In genomic region chr9:75495945-75496344, GRCm38 (mm10) we compare ENCODE assay signal across 21 mouse cellular contexts. TPM values are rescaled to one million over a fixed set of nuclear protein-coding genes. Genes with fewer than 3 reads are reported as not detected.
DNase-seq lines count a peak whose midpoint lies in the region; ATAC-seq and TF ChIP-seq lines count a peak whose summit lies in the region.
"Had no signal": no experiment of that assay in that cellular context is flagged by ENCODE, and none has a peak within 500 bp of the region (broad histone marks: within the 10 kb centered on the region; RNA-seq: fewer than 3 reads in every experiment).

No protein-coding gene starts in this region.

- H3K36me3 ChIP-seq in forebrain, embryonic 12.5 days (replicated peaks) = peaks cover 21% of the 10 kb centered on the region
- peaks cover 28% of the 10 kb centered on the region for H3K36me3 ChIP-seq in forebrain, embryonic 13.5 days (ENCODE audit: poor library complexity, severe bottlenecking)
- peaks cover 32% of the 10 kb centered on the region for H3K36me3 ChIP-seq in kidney, embryonic 15.5 days
- peaks cover 18% of the 10 kb centered on the region for H3K36me3 ChIP-seq in neural tube, embryonic 15.5 days
- H3K36me3 ChIP-seq in stomach, postnatal 0 days (ENCODE audit: control insufficient read depth, insufficient read depth, low read length) = peaks cover 15% of the 10 kb centered on the region

- DNase-seq in kidney, adult 9 months = no peak
- DNase-seq in neural tube, embryonic 10.5 days (ENCODE audit: extremely low spot score, low spot score) = peak; percentile 40
- DNase-seq in stomach, postnatal 0 days (ENCODE audit: low spot score) = no peak
- no peak for DNase-seq in right cerebral cortex, postnatal 36 days (ENCODE audit: low spot score in 2 of 2)
- DNase-seq: adrenal gland, adult 8-10 months; cerebellum, adult 11 months; cerebellum, postnatal 36 days; forebrain, postnatal 0 days; heart, postnatal 14 days; kidney, adult 18-20 months; lung, adult 18-20 months; lung, postnatal 36 days; midbrain, embryonic 14.5 days; spleen, adult 18-20 months had no signal

- no peak overlapping the region for H3K4me3 ChIP-seq in forebrain, embryonic 12.5 days (replicated peaks)
- H3K4me3 ChIP-seq in forebrain, embryonic 13.5 days = no peak overlapping the region
- H3K4me3 ChIP-seq in kidney, embryonic 15.5 days (replicated peaks) = no peak overlapping the region
- no peak overlapping the region for H3K4me3 ChIP-seq in neural tube, embryonic 15.5 days (replicated peaks)
- no peak overlapping the region for H3K4me3 ChIP-seq in stomach, postnatal 0 days (ENCODE audit: low read depth, low read length)
- H3K4me3 ChIP-seq: limb, embryonic 15.5 days; stomach, embryonic 15.5 days had no signal

- H3K9ac ChIP-seq in forebrain, embryonic 12.5 days = no peak overlapping the region
- H3K9ac ChIP-seq in forebrain, embryonic 13.5 days = no peak overlapping the region
- H3K9ac ChIP-seq in kidney, embryonic 15.5 days = no peak overlapping the region
- no peak overlapping the region for H3K9ac ChIP-seq in neural tube, embryonic 15.5 days (replicated peaks)
- no peak overlapping the region for H3K9ac ChIP-seq in stomach, postnatal 0 days (ENCODE audit: low read length)
- H3K9ac ChIP-seq: forebrain, postnatal 0 days; limb, embryonic 15.5 days; stomach, embryonic 15.5 days had no signal

- 90% methylated on average over 10 of the region's 10 CpGs for WGBS in forebrain, embryonic 12.5 days
- 91% methylated on average over 10 of the region's 10 CpGs for WGBS in forebrain, embryonic 13.5 days
- WGBS in kidney, embryonic 15.5 days = 20% methylated on average over 10 of the region's 10 CpGs
- 83% methylated on average over 10 of the region's 10 CpGs for WGBS in neural tube, embryonic 15.5 days
- WGBS in stomach, postnatal 0 days = 57% methylated on average over 10 of the region's 10 CpGs

- no peak overlapping the region for H3K4me2 ChIP-seq in forebrain, embryonic 12.5 days
- no peak overlapping the region for H3K4me2 ChIP-seq in forebrain, embryonic 13.5 days
- H3K4me2 ChIP-seq in kidney, embryonic 15.5 days = no peak overlapping the region
- H3K4me2 ChIP-seq in neural tube, embryonic 15.5 days = no peak overlapping the region
- no peak overlapping the region for H3K4me2 ChIP-seq in stomach, postnatal 0 days (replicated peaks; ENCODE audit: low read depth)
- H3K4me2 ChIP-seq: limb, embryonic 15.5 days; stomach, embryonic 15.5 days had no signal

- ATAC-seq in forebrain, embryonic 12.5 days (ENCODE audit: low FRiP score) = no peak
- ATAC-seq in forebrain, embryonic 13.5 days = no peak
- ATAC-seq in kidney, embryonic 15.5 days (replicated peaks; ENCODE audit: low FRiP score) = peak; percentile 93
- no peak for ATAC-seq in neural tube, embryonic 15.5 days (ENCODE audit: low FRiP score)
- ATAC-seq in stomach, postnatal 0 days (ENCODE audit: low FRiP score, low TSS enrichment) = peak; percentile 45; the same call in 1 of the 2 replicates
- ATAC-seq: forebrain, postnatal 0 days had no signal

- TF ChIP-seq CTCF in stomach, postnatal 0 days (IDR thresholded peaks at IDR 0.05; ENCODE audit: low read depth) = no peak

- peaks cover 3% of the 10 kb centered on the region; the same call in 1 of the 2 replicates for H3K9me3 ChIP-seq in forebrain, embryonic 12.5 days
- no peaks in the 10 kb centered on the region for H3K9me3 ChIP-seq in forebrain, embryonic 13.5 days (replicated peaks)
- H3K9me3 ChIP-seq in kidney, embryonic 15.5 days (replicated peaks) = no peaks in the 10 kb centered on the region
- no peaks in the 10 kb centered on the region for H3K9me3 ChIP-seq in neural tube, embryonic 15.5 days (replicated peaks)
- H3K9me3 ChIP-seq in stomach, postnatal 0 days (ENCODE audit: control insufficient read depth, low read length) = no peaks in the 10 kb centered on the region
- H3K9me3 ChIP-seq: limb, embryonic 15.5 days; stomach, embryonic 15.5 days had no signal

- 0 out of 2 replicates have a peak overlapping the region, but pooled peaks have one; percentile 19 for H3K27ac ChIP-seq in forebrain, embryonic 12.5 days
- no peak overlapping the region for H3K27ac ChIP-seq in forebrain, embryonic 13.5 days
- peak overlapping the region; percentile 58; the same call in 1 of the 2 replicates for H3K27ac ChIP-seq in kidney, embryonic 15.5 days
- no peak overlapping the region for H3K27ac ChIP-seq in neural tube, embryonic 15.5 days (replicated peaks)
- H3K27ac ChIP-seq in stomach, postnatal 0 days (replicated peaks) = no peak overlapping the region
- H3K27ac ChIP-seq: limb, embryonic 15.5 days; stomach, embryonic 15.5 days had no signal

- H3K27me3 ChIP-seq in forebrain, embryonic 12.5 days = no peaks in the 10 kb centered on the region
- no peaks in the 10 kb centered on the region for H3K27me3 ChIP-seq in forebrain, embryonic 13.5 days
- no peaks in the 10 kb centered on the region for H3K27me3 ChIP-seq in kidney, embryonic 15.5 days
- no peaks in the 10 kb centered on the region for H3K27me3 ChIP-seq in neural tube, embryonic 15.5 days (replicated peaks)
- no peaks in the 10 kb centered on the region for H3K27me3 ChIP-seq in stomach, postnatal 0 days (ENCODE audit: control insufficient read depth, insufficient read depth, low read length)
- H3K27me3 ChIP-seq: CH12.LX; limb, embryonic 15.5 days; stomach, embryonic 15.5 days had no signal

- TF ChIP-seq EP300 in stomach, postnatal 0 days (optimal IDR thresholded peaks at IDR 0.05) = no peak

- H3K4me1 ChIP-seq in forebrain, embryonic 12.5 days = no peaks in the 10 kb centered on the region
- no peaks in the 10 kb centered on the region for H3K4me1 ChIP-seq in forebrain, embryonic 13.5 days
- H3K4me1 ChIP-seq in kidney, embryonic 15.5 days = peaks cover 8% of the 10 kb centered on the region; the same call in 1 of the 2 replicates
- no peaks in the 10 kb centered on the region for H3K4me1 ChIP-seq in neural tube, embryonic 15.5 days
- H3K4me1 ChIP-seq in stomach, postnatal 0 days (replicated peaks; ENCODE audit: control insufficient read depth, insufficient read depth) = no peaks in the 10 kb centered on the region
- H3K4me1 ChIP-seq: limb, embryonic 15.5 days; stomach, embryonic 15.5 days had no signal

RNA-seq across cellular contexts. Expression of gene Leo1, which starts 54.6 kb away (rescaled TPM):
- 55.1 and 57.1 TPM in 2 replicates for polyA plus RNA-seq in forebrain, embryonic 12.5 days (2016; fragmentation: Nextera tagmentation; extraction: Ambion mirVana)
- polyA plus RNA-seq in forebrain, embryonic 13.5 days (2015; fragmentation: Nextera tagmentation; extraction: Ambion mirVana) = 44.2 and 44.5 TPM in 2 replicates
- 42.9 and 43.4 TPM in 2 replicates for polyA plus RNA-seq in kidney, embryonic 15.5 days (2015; fragmentation: Nextera tagmentation; extraction: Ambion mirVana)
- polyA plus RNA-seq in neural tube, embryonic 15.5 days (2015; fragmentation: Nextera tagmentation; extraction: Ambion mirVana) = 39.9 and 43.4 TPM in 2 replicates
- polyA plus RNA-seq in stomach, postnatal 0 days (2015; fragmentation: Nextera tagmentation; extraction: Ambion mirVana) = 16.1 and 17.8 TPM in 2 replicates

Comparison
In these comparisons a context has a peak if more than half of its experiments do, and no peak if none do; other contexts are left out.
1. H3K27ac ChIP-seq: peak in forebrain, embryonic 12.5 days (single experiment) and kidney, embryonic 15.5 days (single experiment); none in forebrain, embryonic 13.5 days (single experiment), neural tube, embryonic 15.5 days (single experiment) and stomach, postnatal 0 days (single experiment).
2. ATAC-seq: peak in kidney, embryonic 15.5 days (single experiment) and stomach, postnatal 0 days (single experiment); none in forebrain, embryonic 12.5 days (single experiment), forebrain, embryonic 13.5 days (single experiment) and neural tube, embryonic 15.5 days (single experiment).